Mouse (Mus musculus) activated CD4-positive, CD25-positive, alpha-beta regulatory T cell, adult 4 months (primary cell): ENCODE measurements around the gene Rap1b. TPM values are rescaled to one million over a fixed set of nuclear protein-coding genes. Genes with fewer than 3 reads are reported as not detected.

Experiments used
- ATAC-seq: one replicate; pipeline ENCODE4 v1.8.0; 2017
- polyA plus RNA-seq, 2 experiments: library from polyadenylated mRNA; unstranded; fragments of 100-300 nt; shearing (Covaris generic); gene quantifications; one replicate each; pipeline ENCODE4 v1.2.1; 2017

Rap1b gene
- polyA plus RNA-seq, 2 experiments from 2014 or later: 83.0 to 107 TPM

- no peak for ATAC-seq
These were observed 12.4 kb upstream of the Rap1b start for GRCm38 (mm10) chr10:117858241-117858640.

DNA sequence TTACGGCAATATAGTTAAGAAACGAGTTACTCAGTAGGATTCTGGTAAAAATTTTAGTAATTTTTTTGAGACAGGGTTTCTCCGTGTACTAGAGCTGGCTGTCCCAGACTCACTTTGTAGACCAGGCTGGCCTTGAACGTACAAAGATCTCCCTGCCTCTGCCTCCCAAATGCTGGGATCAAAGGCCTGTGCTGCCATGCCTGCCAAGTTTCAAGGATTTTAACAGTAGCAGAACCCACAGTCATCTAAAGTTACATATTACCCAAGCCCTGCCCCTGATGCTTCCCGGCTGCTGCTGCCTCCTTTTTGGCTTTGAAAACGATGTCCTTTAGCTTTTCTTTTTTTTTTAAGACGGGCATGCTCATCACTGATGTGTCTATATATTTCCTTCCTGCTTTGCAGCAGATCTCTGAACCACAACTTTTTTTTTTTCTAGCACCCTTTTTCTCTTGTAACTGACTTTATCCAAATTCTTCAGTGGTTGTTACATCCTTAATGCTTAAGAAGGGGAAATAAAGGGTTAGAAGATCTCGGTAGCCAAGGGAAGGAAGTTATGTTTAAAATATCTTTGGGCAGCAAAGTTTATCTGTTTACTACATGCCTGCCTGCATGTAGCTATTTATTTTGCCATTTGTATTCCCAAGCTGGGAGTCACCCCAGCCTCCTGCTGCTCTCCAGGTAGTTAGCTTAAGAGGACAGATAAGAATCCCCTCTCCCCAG, 10.3 kb upstream of the Rap1b start:
- peak; percentile 36 for ATAC-seq

DNA sequence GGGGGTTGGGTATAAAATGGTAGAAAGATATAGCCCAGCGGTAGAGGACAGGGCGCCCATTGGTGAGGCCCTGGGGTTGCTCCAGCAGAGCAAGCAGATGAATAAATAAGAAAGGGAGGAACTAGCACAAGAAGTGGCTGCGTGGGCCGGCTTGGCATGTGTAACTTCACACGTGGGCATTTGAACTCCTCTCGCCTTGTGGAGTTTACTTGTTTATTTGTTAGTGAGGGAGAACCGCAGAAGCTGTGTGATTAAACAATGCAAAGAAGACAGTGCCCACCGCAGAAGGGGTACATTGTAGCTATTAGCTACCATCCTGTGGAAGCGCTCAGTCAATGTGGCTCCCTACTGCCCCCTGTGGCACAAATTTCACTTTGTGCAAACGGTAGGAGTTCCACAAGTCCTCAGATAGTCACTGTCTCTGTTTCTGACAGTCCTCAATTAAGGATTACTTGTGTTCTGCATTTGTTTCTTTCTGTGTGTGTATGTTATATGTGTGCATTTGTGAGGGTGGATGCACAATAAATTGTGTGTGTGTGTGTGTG, 6.9 kb upstream of the Rap1b start:
- ATAC-seq: no peak

GRCm38 (mm10) chr10:117848981-117849380, 3.1 kb upstream of the Rap1b start:
- ATAC-seq: no peak

DNA sequence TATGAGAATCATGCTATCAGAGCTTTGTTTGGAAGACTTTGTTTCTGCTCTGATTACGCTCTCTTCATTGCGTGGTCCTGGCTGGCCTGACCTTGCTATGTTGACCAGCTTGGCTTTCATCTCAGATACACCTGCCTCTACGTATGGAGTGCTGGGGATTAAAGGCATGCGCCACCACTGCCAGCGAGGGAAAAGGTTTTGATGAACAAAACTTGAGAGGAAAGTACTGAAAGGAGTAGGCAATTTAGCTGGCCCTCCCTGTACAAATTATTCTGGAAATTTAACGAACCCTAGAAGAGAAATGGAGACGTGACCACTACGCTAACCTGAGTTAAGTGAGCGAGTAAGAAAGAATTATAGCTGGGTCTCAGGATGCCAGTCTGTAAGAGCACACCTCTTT, 961 bp upstream of the Rap1b start:
- ATAC-seq: no peak

DNA sequence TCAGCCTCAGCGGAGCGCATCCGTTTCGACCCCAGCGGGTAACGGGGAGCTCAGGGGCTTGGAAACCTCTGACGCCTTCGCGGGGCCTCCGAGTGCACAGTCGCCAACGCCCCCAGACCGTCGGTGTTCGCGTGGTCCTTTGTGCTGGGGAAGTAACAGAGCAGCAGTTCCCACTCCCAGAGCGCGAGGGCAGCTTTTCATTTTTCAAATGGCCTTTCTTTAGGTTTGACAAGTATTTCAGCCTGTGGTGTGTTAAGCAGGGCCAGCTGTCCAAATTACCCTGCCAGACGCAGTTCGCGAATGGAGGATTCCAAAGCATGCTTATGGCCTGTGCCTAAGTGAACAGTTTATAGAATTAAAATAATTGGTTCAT, 411 bp upstream of the Rap1b start:
- ATAC-seq: peak; percentile 25

DNA sequence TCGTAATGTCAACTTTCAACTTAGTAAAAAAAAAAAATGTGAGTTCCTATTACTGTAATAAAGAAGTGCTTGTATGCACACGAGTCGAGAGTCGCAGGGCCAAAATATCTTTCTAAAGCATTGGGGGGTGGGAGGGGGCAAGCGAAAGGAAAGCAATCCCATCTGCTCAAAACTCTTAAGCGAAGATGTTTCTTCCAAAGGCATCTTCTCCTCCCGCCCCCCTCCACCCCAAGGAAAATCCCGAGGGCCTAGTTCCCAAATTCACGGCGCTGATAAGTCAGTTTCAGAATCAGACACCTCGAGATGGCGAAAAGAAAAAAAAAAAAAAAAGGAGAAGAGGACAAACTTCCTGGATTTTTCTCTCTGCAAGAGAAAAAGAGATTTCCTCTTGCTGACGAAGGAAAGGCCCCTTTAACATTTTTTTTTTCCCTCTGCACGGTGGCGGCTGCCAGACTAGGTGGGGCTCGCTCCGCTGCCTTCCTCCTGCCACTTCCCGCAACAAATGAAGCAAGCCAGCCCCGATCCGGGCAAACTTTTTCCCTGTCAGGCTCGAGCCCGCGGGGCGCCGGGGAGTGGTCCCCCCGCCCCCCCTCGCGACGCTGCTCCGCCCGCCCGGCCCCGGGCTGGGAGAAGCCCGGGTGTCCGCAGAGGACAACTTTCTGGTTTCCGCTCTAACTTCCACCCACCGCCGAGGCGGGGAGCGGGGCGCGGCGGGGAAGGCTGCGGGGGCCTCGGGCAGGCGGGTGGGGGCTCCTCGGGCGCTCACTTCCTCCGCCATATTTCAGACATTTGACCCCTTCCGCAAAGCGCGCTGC, 846 bp downstream of the Rap1b start:
- peak; percentile 19 for ATAC-seq

- ATAC-seq: peak; percentile 25
These were observed 1.6 kb downstream of the Rap1b start for GRCm38 (mm10) chr10:117844279-117844678.

GRCm38 (mm10) chr10:117843690-117844089, 2.1 kb downstream of the Rap1b start:
- ATAC-seq: peak; percentile 44

DNA sequence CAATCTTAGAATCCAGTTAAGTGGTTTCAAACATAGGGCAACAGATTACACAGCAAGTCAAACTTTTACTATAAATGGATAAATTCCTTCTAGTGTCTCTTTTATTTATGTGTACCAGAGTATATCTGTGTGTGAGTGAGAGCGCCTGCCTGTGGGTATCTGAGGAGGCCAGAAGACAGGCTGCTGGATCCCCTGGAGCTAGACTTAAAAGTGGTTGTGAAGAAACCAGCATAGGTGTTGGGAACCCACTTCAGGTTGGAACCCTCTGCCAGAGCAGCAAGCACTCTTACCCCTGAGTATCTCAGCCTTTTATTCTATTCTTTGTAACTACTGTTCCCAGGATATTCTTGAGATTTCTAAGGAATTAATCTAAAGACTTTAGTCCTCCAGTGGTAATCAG, 4.1 kb downstream of the Rap1b start:
- no peak for ATAC-seq

DNA sequence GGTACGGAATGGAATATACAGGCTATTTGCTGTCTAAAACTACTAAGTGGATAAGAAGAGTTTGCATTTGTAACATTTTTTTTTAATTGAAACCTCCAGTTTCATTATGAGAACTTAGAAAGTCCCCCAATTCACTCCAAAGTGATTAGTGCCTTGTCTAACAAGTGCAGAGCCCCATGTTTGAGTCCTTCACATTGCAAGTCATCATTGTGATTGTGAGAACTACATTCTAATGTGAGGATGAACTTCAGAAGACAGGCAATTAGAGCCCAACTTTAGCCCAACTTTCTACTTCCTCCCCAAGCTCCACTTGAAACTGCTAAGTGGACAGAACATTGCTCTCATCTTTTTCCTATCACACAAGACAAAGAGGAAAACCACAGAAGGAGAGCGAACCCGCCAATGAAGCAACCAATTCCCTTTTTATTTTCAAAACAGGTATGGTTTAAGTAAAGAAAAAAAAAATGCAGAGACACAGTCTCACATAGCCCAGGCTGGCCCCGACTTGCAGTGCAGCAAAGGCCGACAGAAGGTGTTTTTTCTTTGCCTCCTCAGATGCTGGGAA, 5.3 kb downstream of the Rap1b start:
- ATAC-seq: no peak

- ATAC-seq: no peak
These were observed 6.1 kb downstream of the Rap1b start for GRCm38 (mm10) chr10:117839737-117840136.

GRCm38 (mm10) chr10:117838924-117839323, 6.9 kb downstream of the Rap1b start:
- ATAC-seq: no peak

- peak; percentile 52 for ATAC-seq
These were observed 9.5 kb downstream of the Rap1b start for GRCm38 (mm10) chr10:117836354-117836753.

DNA sequence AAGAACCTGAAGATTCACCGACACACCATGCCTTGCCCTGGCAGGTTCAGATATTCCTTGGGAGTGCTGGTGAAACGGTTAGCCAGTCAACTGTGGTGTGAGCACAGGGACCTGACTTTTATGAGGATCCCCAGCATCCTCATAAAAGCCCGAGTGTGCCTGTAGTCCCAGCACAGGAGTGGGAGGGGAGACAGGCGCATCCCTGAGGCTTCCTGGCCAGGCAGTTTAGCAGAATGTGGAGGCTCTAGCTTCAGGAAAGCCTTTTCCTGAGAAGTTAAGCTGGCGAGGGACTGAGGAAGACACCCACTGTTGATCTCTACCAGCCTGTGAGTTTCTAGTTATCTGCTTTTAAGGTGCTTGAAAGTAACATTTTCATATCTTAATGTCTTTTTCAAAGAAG, 10.4 kb downstream of the Rap1b start:
- ATAC-seq: no peak

GRCm38 (mm10) chr10:117830797-117831196, 15.0 kb downstream of the Rap1b start:
- peak; percentile 4 for ATAC-seq

DNA sequence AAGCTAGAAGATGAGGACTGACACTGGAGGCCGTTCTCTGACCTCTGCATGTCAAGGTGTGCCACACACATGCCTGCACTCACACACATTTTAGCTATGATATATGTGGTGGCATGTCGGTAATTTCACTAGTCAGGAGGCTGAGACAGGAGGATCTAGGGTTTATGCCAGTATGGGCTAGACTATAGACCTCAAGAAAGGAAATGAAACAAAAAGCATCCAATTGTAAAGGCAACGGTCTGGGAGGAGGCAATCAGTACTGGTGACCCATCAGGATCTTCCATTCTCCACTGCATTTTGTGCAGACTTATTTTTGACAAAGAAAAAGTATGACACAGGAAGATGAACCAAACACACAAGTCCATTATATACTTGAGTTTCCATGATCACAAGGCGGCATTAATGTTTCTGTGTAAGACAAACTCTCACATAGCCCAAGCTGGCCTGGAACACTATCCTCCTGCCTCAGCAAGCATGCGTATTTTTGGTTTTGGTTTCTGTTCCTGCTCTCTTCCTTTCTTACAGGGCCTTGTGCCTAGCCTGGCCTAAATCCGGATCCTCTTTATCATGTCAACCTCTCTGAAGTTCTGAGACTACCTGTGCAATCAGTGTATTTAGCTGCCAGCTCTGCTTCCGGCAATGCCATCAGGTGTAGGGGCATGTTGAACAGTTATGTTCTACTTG, 16.2 kb downstream of the Rap1b start:
- peak; percentile 79 for ATAC-seq

DNA sequence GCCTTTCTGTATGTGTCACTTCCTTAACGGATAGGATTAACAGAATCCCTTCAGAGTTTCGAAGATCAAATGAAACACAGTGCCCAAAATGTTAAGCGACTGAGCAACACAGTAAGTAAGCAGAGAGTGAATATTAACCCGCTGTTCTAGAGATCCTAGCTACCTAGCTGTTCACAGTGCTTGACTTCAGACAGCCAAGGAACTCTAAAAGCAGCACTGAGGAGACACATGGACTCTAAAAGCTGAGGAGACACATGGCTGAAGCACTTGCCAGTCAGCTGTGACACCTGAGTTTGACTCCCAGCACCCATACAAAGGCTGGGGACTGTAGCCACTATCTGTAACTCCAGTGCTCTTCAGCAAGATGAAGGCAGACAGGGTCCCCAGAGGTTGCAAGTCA, 16.8 kb downstream of the Rap1b start:
- ATAC-seq: no peak

DNA sequence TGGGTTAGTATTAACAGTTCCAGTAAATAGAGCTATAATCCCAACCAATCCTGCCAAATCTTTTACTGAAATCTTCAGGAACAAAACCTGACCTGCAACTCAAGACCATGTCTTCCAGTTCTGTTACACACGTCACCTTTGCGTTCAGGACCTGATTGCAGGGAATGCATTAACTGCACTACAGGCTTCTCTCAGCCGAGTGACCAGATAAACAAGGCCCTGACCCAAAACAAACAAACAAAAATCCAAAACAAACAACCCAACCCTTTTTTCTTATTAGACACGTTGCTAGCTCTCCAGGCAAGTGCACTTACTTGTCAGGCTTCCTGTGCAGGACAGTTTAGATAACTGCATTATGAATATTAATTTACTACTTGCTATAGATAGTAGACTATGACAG, 17.3 kb downstream of the Rap1b start:
- no peak for ATAC-seq

- ATAC-seq: no peak
These were observed 21.2 kb downstream of the Rap1b start for GRCm38 (mm10) chr10:117824647-117825046.

- ATAC-seq: no peak
These were observed 21.7 kb downstream of the Rap1b start for GRCm38 (mm10) chr10:117824139-117824538.

DNA sequence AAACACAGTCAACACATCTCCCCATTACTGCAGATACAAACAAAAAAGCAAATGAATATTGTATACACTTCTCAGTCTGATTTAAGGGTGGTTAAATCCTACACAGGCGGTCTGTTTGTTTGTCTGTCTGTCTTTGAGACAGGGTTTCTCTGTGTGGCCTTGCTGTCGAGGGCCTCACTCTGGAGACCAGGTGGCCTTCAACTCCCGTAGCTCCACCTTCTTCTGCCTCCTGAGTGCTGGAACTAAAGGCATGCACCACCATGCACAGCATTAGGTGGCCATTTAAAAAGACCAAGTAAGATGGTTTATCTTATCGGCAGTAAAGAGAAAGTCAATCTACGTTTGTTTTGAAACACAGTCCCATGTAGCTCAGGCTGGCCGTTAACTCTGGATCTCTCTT, 22.5 kb downstream of the Rap1b start:
- no peak for ATAC-seq

GRCm38 (mm10) chr10:117818600-117818999, 27.2 kb downstream of the Rap1b start:
- no peak for ATAC-seq
